Mouse (Mus musculus): ENCODE results near the gene Oasl1. TPM values are rescaled to one million over a fixed set of nuclear protein-coding genes. Genes with fewer than 3 reads are reported as not detected.
"Not testable (repeated sequence)": the region's sequence is repeated elsewhere in the genome, so short reads cannot be mapped to it uniquely, and the experiment has no call there.

The Oasl1 gene
- polyA plus RNA-seq, 1 experiment: 10.1 TPM

DNA sequence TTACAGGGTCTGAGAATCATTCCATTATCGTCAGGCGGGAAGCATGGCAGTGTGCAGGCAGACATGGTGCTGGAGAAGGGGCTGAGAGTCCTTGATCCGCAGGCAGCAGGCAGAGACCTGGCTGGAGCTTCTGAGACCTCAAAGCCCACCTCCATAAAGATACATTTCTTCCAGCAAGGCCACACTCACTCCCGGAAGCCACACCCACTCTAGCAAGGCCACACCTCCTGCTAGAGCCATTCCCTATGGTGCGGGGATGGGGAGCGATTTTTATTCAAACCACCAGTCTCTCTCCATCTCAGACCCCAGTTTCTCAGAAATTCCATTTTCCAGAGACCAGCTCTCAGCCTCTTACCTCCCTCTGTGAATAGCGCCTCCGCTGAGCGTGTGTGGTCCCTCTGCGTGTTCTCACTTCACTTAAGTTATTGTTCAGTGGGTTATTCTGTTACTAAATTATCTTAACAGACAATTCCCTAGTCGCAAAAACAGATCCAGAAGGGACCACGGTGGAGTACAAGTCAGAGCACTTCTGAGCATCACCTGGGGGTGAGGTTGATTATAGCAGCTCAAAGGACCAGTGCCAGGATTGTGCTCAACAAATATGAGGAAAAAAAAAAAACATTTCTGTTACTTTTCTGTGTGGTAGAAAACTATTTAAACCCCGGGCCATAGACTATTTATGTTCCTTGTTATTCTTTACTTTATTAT is 14.3 kb upstream of the Oasl1 start:
- H3K27me3 ChIP-seq (ENCODE audit: control insufficient read depth, insufficient read depth, low read length): no peaks in the 10 kb centered on the region
- DNase-seq (ENCODE audit: low read depth in 1 of 2, low spot score in 2 of 2): no peak
- H3K4me1 ChIP-seq (ENCODE audit: control insufficient read depth, insufficient read depth, insufficient read length): no peaks in the 10 kb centered on the region
- H3K36me3 ChIP-seq (ENCODE audit: control insufficient read depth, insufficient read depth, low read length): peaks cover 10% of the 10 kb centered on the region
- TF ChIP-seq POLR2A (IDR thresholded peaks at IDR 0.05; ENCODE audit: low read depth, low read length) (no peak), CTCF (IDR thresholded peaks at IDR 0.05; ENCODE audit: extremely low read depth, insufficient read depth, insufficient read length, insufficient replicate concordance) (no peak)
- no peak overlapping the region for H3K4me3 ChIP-seq (ENCODE audit: extremely low read depth, insufficient read depth, insufficient read length)
- H3K27ac ChIP-seq (ENCODE audit: insufficient read depth, low read length): no peak overlapping the region
- WGBS: 93% methylated on average over 13 of the region's 13 CpGs

DNA sequence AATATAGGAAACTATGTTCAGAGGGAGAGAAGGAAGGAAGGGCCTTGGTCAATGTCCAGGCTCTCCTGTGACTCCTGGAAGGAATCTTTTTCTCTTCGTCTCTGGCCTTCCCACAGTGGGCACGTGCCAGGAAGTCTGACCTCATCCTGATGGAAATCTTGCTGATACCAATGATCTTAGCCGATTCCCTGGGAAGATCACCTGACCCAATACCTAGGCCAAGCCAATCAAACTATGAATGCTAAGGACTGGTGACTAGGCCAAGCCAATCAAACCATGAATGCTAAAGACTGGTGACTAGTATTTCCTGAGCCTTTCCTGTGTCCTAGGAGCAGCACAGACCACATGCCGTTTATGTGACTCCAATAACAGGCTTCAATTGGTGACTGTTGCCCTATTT is 9.4 kb upstream of the Oasl1 start:
- Histone ChIP-seq H3K4me3 (ENCODE audit: extremely low read depth, insufficient read depth, insufficient read length) (no peak overlapping the region), H3K27ac (ENCODE audit: insufficient read depth, low read length) (no peak overlapping the region), H3K27me3 (ENCODE audit: control insufficient read depth, insufficient read depth, low read length) (no peaks in the 10 kb centered on the region), H3K36me3 (ENCODE audit: control insufficient read depth, insufficient read depth, low read length) (no peaks in the 10 kb centered on the region), H3K4me1 (ENCODE audit: control insufficient read depth, insufficient read depth, insufficient read length) (peaks cover 9% of the 10 kb centered on the region; the same call in 1 of the 2 replicates)
- 82% methylated on average over 4 of the region's 4 CpGs for WGBS
- DNase-seq (ENCODE audit: low read depth in 1 of 2, low spot score in 2 of 2): no peak
- TF ChIP-seq POLR2A (IDR thresholded peaks at IDR 0.05; ENCODE audit: low read depth, low read length) (no peak), CTCF (IDR thresholded peaks at IDR 0.05; ENCODE audit: extremely low read depth, insufficient read depth, insufficient read length, insufficient replicate concordance) (no peak)

DNA sequence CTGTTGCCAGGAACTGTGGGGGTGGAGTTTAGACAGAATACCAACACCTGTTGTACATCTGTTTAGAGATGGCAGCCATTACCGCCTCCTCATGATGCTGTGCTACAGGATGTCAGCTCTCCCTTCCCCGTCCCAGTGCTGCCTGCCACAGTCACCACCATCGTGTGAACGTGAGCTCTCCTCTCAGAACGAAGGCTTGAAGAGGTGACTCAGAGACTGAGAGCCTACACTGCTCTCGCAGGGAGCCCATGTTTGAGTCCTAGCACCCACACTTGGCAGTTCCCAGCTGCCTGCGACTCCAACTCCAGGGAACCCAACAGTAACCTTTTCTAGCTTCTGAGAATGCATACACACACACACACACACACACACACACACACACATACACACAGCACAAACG is 8.2 kb upstream of the Oasl1 start:
- Histone ChIP-seq H3K4me3 (ENCODE audit: extremely low read depth, insufficient read depth, insufficient read length) (no peak overlapping the region), H3K36me3 (ENCODE audit: control insufficient read depth, insufficient read depth, low read length) (no peaks in the 10 kb centered on the region), H3K27me3 (ENCODE audit: control insufficient read depth, insufficient read depth, low read length) (no peaks in the 10 kb centered on the region), H3K27ac (ENCODE audit: insufficient read depth, low read length) (no peak overlapping the region), H3K4me1 (ENCODE audit: control insufficient read depth, insufficient read depth, insufficient read length) (peaks cover 9% of the 10 kb centered on the region; the same call in 1 of the 2 replicates)
- WGBS: 82% methylated on average over 8 of the region's 8 CpGs
- TF ChIP-seq POLR2A (IDR thresholded peaks at IDR 0.05; ENCODE audit: low read depth, low read length) (no peak), CTCF (IDR thresholded peaks at IDR 0.05; ENCODE audit: extremely low read depth, insufficient read depth, insufficient read length, insufficient replicate concordance) (no peak)
- DNase-seq (ENCODE audit: low read depth in 1 of 2, low spot score in 2 of 2): no peak

DNA sequence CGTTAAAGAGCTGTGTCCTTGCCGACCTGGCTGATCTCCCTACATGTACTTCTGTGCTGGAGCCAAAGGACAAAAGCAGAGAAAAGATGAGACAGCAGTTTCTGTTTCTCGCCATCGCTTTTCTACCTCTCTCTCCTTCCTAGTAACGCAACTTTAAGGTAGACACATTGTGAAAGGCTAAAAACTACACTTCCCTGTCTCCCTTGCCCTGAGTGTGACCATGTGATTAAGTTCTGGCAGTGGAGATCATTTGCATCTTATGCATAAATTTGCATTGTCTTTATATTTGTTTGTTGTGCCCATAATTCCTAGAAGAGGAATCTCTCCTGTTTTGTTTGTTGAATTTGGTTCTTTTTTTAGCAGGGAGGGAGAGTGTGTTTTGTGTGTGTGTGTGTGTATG is 7.2 kb upstream of the Oasl1 start:
- 76% methylated on average over 5 of the region's 5 CpGs for WGBS
- no peak for DNase-seq (ENCODE audit: low read depth in 1 of 2, low spot score in 2 of 2)
- Histone ChIP-seq H3K36me3 (ENCODE audit: control insufficient read depth, insufficient read depth, low read length) (no peaks in the 10 kb centered on the region), H3K27ac (ENCODE audit: insufficient read depth, low read length) (no peak overlapping the region), H3K4me1 (ENCODE audit: control insufficient read depth, insufficient read depth, insufficient read length) (peaks cover 9% of the 10 kb centered on the region; the same call in 1 of the 2 replicates), H3K4me3 (ENCODE audit: extremely low read depth, insufficient read depth, insufficient read length) (no peak overlapping the region), H3K27me3 (ENCODE audit: control insufficient read depth, insufficient read depth, low read length) (no peaks in the 10 kb centered on the region)
- TF ChIP-seq POLR2A (IDR thresholded peaks at IDR 0.05; ENCODE audit: low read depth, low read length) (no peak), CTCF (IDR thresholded peaks at IDR 0.05; ENCODE audit: extremely low read depth, insufficient read depth, insufficient read length, insufficient replicate concordance) (no peak)

DNA sequence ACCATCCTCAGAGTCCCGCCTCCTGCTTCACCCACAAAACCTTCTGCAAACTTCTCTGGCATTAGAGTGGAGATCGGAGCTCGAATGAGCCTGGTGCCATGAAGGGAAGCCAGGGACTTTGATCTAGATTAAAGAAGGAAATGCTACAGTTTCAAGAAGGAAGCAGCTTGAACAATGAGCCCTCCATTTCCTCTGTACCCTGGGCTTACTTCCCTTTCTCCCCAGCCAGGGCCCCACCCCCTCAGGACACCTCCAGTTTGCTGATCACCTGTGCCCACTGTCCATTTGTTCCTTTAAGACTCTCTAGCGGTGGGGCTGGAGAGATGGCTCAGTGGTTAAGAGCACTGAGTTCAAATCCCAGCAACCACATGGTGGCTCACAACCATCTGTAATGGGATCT is 6.3 kb upstream of the Oasl1 start:
- Histone ChIP-seq H3K27ac (ENCODE audit: insufficient read depth, low read length) (peak overlapping the region; percentile 70), H3K4me3 (ENCODE audit: extremely low read depth, insufficient read depth, insufficient read length) (no peak overlapping the region), H3K4me1 (ENCODE audit: control insufficient read depth, insufficient read depth, insufficient read length) (peaks cover 9% of the 10 kb centered on the region; the same call in 1 of the 2 replicates), H3K27me3 (ENCODE audit: control insufficient read depth, insufficient read depth, low read length) (no peaks in the 10 kb centered on the region), H3K36me3 (ENCODE audit: control insufficient read depth, insufficient read depth, low read length) (no peaks in the 10 kb centered on the region)
- 16% methylated on average over 4 of the region's 4 CpGs for WGBS
- TF ChIP-seq POLR2A (IDR thresholded peaks at IDR 0.05; ENCODE audit: low read depth, low read length) (no peak), CTCF (IDR thresholded peaks at IDR 0.05; ENCODE audit: extremely low read depth, insufficient read depth, insufficient read length, insufficient replicate concordance) (no peak)
- DNase-seq (ENCODE audit: low read depth in 1 of 2, low spot score in 2 of 2): peak; percentile 33 to 67

DNA sequence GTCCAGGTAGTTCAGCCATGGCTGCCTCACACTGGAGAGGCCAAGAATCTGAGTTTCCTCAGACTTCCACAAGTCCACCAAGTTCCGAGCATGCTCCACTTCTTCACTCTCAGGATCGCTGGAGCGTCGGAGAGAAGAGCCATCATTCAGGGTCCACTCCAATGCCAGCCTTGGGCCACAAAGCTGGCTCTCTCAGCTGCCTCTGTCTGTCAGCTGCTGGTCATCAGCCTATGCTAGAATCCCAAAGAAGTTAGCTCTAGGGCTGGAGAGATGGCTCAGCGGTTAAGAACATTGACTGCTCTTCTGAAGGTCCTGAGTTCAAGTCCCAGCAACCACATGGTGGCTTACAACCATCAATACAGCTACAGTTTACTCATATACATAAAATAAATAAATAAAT is 5.7 kb upstream of the Oasl1 start:
- 90% methylated on average over 5 of the region's 5 CpGs for WGBS
- not testable (repeated sequence) for H3K27me3 ChIP-seq (ENCODE audit: control insufficient read depth, insufficient read depth, low read length); DNase-seq (ENCODE audit: low read depth in 1 of 2, low spot score in 2 of 2); H3K27ac ChIP-seq (ENCODE audit: insufficient read depth, low read length); H3K36me3 ChIP-seq (ENCODE audit: control insufficient read depth, insufficient read depth, low read length); H3K4me1 ChIP-seq (ENCODE audit: control insufficient read depth, insufficient read depth, insufficient read length); H3K4me3 ChIP-seq (ENCODE audit: extremely low read depth, insufficient read depth, insufficient read length)

DNA sequence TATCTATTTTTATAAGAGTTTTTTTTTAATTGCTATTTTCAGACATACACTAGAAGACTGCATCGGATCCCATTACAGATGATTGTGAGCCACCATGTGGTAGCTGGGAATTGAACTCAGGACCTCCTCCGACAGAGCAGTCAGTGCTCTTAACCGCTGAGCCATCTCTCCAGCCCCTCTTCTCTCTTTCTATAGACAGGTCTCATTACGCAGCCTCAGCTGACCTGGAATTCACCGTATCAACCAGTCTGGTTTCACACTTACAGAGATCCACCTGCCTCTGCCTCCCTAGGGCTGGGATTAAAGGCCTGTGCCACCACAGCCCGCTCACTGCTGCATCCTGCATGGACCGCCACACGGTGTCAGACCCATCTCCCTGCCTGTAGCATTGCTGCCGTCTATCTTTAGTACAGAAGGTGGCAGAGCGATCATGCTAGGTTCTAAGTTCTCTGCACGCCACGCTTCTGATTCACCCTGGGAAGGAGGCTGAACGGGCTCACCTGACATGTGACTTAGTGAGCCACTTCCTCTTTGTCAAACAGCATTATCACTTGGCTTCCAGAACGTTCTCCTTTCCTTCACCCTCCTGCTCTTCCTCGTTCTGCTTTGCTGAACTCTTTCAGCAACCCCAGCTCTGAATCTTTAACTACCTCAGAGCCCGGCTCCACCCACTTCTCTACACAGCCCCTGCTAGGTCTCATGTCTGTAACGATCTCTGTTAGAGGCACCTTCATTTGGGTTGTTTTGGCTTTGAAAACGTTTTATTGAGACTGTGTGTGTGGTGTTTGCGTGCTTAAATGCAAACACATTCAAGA is 1.3 kb upstream of the Oasl1 start:
- peaks cover 9% of the 10 kb centered on the region; the same call in 1 of the 2 replicates for H3K4me1 ChIP-seq (ENCODE audit: control insufficient read depth, insufficient read depth, insufficient read length)
- peak; percentile 76 to 91 for DNase-seq (ENCODE audit: low read depth in 1 of 2, low spot score in 2 of 2)
- H3K27me3 ChIP-seq (ENCODE audit: control insufficient read depth, insufficient read depth, low read length): no peaks in the 10 kb centered on the region
- peak; percentile 10 for TF ChIP-seq POLR2A (IDR thresholded peaks at IDR 0.05; ENCODE audit: low read depth, low read length)
- TF ChIP-seq CTCF (IDR thresholded peaks at IDR 0.05; ENCODE audit: extremely low read depth, insufficient read depth, insufficient read length, insufficient replicate concordance): peak; percentile 19; the same call in 1 of the 2 replicates
- H3K4me3 ChIP-seq (ENCODE audit: extremely low read depth, insufficient read depth, insufficient read length): peak overlapping the region; percentile 11; the same call in 1 of the 2 replicates
- H3K36me3 ChIP-seq (ENCODE audit: control insufficient read depth, insufficient read depth, low read length): no peaks in the 10 kb centered on the region
- WGBS: 11% methylated on average over 19 of the region's 19 CpGs
- peak overlapping the region; percentile 84 for H3K27ac ChIP-seq (ENCODE audit: insufficient read depth, low read length)

All from spleen, adult 2 months (tissue).